Mouse (Mus musculus) megakaryocyte, embryonic 14.5 days (primary cell): ENCODE results near the gene Tmem88b.

Source experiments
- FLI1 ChIP-seq: IDR thresholded peaks from 2 replicates; pipeline ENCODE4 v1.6.1; 2012; ENCODE audit warnings: low read length, inconsistent platforms, mixed read lengths
- GATA1 ChIP-seq: IDR thresholded peaks from 3 replicates; pipeline ENCODE4 v1.6.1; 2012; ENCODE audit warnings: mixed read lengths, low read length, inconsistent platforms, borderline replicate concordance

GRCm38 (mm10) chr4:155733267-155733666 lies 52.4 kb downstream of the Tmem88b start:
- TF ChIP-seq GATA1 (no peak), FLI1 (no peak)
